Mouse (Mus musculus): Measurements from ENCODE around the gene Lipc.
A peak's percentile ranks its signal among the peaks of the same experiment; 100 is the strongest.

Gene Lipc

DNA sequence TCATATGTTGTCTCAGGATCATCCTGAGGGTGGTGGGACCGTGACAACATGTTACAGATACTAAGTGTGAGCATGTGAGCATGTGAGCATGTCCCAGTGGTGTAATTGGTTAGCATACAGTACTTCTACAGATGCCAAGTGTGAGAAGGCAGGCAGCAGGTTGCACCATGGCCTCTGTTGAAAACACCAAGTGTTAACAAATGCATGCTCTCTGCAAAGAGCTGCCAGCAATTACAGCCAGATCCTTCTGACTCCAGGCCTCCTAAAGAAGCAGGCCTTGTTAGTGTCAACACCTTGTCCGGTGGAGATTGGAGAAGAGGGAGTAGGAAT, 36.7 kb downstream of the Lipc start:
- DNase-seq (ENCODE audit: low spot score in 2 of 2): no peak

DNA sequence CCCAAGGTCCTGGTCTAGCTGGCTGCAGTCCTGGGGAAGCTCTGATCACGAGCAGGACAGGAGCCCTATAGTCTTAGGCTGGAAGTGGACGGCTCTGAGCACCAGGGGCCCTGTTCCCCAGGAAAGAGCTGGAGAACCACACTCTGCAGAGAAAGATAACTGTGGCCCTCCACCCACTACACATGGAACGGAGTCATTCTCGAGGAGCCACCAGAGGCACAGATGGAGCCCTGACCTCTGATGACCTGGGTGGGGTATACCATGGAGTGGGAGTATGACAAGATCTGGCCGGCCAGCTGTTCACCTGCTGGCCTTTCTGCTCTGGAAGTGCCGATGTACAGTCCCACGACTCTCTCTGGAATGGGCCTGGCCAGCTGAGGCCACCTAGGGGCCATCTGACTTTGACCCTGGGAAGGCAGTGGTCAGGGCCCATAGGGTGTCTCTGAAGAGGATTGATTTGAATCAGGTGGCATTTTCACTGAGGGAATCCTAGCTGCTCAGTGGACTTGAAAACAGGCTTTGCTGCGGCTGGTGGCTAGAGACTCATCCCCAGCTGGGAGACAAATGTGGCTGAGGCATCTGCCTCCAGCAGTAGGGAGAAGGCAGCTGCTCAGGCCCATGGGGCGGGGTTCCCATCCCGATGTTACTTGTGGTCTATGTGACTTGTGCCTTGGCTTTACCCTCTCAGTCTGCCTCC, 37.2 kb downstream of the Lipc start:
- no peak for DNase-seq (ENCODE audit: low spot score in 2 of 2)

DNA sequence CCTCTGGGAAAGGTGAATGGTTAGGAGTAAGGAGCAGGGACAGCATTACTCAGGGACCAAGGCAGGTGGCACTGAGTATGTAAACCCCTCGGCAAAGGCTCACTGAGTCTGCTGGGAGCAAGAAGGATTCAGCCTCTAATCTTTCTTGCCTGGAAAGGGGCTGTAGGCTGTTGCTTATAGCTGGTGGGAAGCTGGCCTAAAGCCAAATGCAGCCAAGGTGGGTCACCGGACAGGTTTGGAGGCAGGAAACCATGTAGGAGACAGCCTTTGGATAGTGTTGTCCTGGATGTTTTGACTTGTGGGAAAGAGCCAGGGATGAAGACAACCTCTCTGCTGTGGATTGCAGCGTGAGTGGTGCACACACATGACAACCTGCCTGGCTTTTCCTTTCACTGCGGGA, 40.9 kb downstream of the Lipc start:
- DNase-seq (ENCODE audit: low spot score in 2 of 2): no peak

DNA sequence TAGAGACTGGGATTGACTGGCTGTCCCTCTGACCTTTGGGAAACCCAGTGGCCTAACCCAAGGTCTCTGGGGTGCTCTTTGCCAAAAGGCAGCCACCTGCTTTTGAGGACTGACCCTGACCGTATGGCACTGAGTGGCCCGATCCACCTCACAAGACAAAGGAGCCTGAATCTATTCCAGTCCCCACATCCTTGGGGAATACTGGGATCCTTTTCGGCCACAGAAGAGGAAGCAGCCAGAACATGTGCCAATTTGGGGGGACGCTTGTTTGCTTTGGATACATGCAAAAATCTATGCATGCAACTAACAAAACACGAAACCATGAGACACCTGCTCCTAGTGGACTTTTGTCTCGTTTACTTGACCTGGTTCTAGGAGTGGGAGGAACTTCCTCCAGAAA, 41.7 kb downstream of the Lipc start:
- DNase-seq (ENCODE audit: low spot score in 2 of 2): no peak

DNA sequence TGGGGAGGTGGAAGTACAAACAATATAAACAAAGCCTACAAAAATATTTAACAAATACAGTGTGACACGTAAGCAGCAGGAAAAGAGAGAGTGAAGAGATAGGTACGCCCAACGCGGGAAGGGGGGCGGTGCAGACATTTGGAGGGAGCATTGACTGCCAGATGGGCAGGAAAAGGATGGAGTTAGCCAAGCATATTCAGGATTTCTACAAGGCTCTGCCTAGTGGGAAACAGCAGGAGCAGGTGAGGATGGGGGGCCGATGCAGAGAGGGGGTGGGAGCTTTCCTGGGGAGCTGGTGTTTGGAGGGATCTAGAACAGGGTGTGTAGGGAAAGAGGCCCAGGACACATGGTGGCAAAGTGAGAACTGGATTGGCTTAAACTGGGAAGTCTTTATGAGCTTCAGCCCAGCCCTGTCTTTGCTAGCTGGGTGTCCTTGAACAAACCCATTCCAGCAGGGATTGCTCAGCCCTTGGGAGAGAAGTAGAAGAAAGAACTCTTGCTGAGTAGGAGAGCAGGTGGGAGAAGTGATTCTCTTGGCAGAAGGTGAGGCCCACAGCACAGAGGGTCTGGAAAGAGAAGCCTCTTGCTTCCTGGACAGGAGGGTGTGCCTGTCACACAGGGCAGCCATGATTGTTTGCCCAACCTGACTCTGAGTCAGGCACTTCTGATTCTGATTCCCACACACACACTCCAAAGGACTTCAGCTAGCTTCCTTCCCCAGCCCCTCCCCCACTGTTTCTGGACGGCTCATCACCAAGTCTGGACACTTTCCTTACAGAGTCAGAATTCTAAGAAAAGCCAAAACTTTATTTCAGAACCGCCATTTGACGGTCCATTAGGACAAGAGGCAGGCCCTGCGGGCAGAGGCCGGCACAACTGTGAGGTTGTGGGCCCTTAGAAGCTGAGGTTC, 49.0 kb downstream of the Lipc start:
- DNase-seq (ENCODE audit: low spot score in 2 of 2): no peak

DNA sequence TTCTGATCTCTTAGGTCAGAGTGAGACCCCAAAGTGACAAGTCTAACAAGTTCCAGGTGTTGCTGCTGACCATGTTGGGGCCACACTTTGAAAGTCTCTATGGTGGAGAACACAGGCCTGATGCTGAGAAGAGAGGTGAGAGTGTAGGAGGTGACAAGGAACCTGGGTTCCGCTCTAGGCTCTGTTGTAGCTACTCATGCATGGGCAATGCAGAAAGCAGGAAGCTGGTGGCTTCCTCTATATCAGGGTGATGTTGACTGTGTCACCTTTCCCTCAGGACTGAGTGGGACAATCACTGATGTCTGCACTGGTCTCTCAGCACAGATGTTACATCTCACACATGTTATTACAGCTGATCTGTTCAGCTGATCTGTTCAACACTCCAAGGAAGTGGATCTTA, 57.8 kb downstream of the Lipc start:
- DNase-seq (ENCODE audit: low spot score in 2 of 2): no peak

DNA sequence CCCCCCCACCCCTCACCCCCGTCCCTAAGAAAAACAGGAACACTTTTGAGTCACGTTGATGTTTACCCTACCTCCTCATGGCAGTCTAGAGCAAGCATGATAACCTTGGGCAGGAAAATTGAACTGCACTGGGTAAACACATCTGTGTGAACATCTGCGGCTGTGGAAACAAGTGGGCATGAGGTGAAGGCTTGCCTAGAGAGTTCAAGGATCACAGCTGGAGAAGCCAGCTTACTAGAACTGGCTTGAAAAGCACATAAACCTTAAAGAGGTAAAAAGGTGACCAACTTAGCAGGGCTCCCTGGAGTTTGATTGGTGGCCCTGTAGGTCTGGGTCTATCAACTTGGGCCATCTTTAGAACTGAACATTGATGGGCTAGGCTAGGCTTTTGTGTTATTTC, 58.5 kb downstream of the Lipc start:
- no peak for DNase-seq (ENCODE audit: low spot score in 2 of 2)

DNA sequence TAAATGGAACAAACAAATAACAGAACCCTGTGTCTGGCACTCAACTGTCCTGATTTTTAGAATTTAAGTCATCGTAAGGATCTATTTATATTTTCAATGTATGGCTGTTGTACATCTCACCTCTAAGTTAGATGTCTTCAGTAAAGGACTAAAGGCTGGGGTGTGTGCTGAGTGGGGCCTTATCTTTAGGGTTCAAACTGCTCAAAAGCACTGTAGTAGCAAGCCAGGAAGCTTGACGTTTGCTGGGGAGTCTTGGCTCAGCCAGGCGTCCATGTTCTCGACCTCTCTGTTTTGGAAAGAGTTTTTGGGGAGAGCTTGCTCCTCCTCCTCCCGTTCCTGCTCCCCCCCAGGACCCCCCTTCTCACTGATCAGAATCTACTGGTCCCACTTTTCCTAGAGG, 59.4 kb downstream of the Lipc start:
- no peak for DNase-seq (ENCODE audit: low spot score in 2 of 2)

DNA sequence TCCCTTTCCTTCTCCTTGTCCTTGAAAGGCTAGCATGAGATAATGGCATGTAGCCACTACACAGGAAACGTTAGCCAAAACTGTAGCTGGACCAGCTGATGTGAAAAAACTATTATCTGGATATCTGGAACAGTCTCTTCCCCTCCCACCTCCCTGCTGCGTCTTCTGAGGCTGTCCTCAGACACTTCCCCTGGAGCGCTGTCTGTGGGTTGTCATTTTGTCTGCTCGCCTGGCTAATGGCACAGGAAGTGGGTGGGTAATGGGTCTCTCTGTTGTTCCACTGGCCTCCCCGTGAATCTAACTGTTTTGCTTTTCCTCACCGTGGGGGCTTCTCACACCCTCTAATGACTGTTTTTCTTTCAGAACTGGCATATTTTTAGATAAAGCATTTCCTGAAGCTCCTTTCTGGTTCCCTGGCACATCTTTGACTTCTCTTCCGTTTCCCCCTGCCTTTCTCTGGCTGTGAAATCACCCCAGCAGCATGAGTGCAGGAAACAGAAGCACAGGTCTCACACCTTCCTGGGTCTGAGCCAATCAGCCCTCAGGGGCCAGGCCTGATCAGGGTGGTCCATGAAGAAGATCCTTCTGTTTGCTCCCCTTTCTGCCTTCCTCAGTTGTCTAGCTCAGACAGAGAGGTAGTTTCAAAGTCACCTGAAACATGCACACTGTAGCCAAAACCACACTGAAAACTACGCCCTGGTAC, 60.4 kb downstream of the Lipc start:
- DNase-seq (ENCODE audit: low spot score in 2 of 2): peak in 1 of 2 experiments; percentile 24

DNA sequence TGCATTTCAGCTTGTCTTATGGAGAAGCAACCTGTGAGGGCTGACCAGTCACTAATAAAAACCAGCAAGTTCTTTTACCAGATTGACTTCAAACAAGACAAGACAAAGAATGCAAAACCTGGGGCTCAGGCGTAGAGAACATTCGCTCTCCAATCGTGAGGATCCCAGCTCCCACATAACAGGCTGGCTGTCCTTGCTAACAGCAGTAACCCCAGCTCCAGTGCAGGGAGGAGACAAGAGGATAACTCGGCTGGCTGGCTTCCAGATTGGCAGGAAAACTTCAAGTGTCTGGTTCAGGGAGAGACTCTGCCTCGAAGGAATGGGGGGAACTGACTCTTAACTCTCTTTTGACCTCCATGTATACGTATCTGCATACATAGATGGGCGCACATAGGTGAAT, 61.3 kb downstream of the Lipc start:
- no peak for DNase-seq (ENCODE audit: low spot score in 2 of 2)

DNA sequence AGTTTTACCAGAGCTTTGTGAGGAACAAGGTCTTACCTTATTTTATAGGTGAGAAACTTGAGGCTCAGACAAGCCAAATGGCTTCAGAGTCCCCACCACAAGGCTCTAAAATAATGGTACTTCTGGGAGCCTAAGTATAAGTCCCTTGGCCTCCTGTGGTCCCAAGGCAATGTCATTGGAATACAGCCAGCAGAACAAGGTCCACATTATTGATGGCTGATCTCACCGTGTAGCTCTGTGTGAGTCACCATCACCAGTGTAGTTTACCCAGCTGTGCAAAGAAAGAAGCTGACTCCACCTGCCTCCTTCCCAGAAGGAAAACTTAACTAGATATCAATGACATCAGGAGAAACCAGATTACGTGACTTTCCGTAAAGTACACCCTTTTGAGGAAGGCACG, 63.1 kb downstream of the Lipc start:
- DNase-seq (ENCODE audit: low spot score in 2 of 2): no peak

DNA sequence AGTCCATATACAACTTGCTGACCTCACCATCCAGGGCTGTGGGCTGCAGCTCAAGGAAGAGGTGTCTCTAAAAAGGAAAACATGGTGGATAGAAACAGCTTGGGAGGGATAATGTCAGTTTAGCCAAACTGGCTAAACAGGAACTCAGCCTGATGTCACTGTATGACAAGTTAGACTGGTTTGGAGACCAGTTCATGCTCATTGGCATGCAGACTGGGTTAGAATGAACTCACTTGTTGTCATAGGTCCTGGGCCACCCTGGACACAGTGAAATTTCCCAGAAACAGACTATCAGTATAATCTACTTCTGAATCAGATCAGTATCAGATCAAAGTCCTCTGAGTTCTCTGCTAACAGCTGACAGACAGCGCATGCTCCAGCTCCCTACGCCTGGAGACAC, 63.5 kb downstream of the Lipc start:
- DNase-seq (ENCODE audit: low spot score in 2 of 2): no peak

DNA sequence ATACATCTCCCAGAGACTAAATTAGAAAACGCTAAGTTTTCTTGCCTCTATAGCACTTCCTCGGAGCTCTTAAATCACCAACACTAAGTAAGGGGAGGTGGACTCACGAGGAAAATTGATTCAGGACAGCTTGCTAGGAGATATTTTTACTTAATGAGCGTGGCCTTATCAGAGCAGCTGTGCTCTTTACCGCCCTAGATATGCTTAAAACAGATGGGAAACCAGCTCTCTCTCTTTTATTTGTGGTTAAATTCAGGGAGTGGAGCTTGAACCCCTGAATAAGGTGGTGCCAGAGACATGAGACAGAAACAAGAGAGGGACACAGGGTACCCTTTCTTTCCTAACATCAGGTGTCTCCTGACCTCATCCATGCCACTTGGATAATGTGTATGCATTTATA, 70.0 kb downstream of the Lipc start:
- DNase-seq (ENCODE audit: low spot score in 2 of 2): no peak

DNA sequence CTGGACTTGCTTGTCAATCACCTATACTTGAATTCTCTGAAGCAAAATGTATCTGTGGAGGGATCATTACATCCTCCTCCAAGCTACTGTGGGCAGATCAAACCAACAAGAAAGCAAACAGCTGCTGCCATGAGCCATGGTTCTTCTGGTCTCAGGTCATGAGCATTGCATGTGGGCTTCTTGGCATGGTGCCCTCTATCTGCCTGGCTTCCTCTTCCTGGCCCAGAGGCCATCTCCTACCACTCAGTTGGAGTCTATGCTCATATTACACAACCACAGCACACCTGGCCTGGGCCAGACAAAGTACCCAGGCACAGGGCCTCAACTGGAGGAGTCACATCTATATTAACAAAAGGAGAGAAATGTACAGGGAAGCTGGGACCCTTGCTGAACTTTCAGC, 73.2 kb downstream of the Lipc start:
- no peak for DNase-seq (ENCODE audit: low spot score in 2 of 2)

DNA sequence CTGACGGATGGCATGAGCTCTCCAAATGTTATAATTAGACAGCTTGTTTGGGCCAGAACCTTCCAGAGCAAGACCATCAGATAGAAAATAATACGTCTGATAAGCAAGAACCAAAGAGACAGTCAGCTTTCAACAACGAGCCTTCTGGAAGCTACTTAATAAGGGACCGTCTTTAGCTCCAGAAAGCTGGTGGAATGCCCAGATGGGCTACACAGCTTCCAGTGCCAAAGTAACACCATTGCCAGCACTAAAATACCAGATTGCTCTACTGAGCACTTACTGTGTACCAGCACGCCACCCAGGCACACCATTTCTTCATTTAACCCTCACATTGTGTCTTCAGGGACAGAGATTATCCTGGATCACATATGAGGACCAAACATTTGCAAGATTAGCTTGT, 73.9 kb downstream of the Lipc start:
- no peak for DNase-seq (ENCODE audit: low spot score in 2 of 2)

DNA sequence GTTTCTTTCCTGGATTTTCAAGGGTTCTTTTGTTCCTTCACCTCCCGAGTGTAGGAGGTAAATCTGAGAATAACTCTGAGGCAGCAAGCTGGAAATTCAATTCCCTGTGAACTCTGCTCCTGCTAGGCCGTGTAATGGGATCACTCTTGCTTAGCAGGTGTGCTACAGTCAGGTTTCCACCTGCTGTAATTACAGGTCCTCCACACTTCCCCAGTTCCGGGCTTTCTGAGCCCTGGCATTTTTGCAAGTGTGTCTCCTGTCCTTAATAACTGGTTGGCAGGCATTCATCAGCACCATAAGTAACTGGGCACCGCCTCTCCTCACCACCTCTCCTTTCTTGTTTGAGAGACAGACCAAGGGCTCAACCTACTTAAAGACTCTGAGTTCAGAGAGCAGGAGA, 76.5 kb downstream of the Lipc start:
- DNase-seq (ENCODE audit: low spot score in 2 of 2): no peak

DNA sequence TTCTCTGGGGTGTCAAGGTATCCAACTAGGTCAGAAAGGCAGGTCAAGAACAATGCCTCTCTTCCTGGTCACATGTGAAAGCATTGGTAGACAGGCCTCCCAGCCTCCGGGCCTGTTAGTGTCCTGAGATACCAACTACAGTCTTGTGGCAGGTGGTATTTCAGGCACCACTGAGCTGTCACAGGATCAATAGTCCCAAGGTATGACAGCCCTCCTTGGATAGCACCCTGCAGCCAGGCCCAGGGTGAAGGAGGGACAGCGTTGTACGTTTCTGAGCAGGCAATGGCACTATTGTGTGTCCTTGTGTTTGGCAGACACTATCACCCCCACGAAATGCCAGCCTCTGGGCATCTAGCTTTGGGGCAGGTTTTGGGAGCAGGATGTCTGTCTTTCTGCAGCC, 77.0 kb downstream of the Lipc start:
- no peak for DNase-seq (ENCODE audit: low spot score in 2 of 2)

DNA sequence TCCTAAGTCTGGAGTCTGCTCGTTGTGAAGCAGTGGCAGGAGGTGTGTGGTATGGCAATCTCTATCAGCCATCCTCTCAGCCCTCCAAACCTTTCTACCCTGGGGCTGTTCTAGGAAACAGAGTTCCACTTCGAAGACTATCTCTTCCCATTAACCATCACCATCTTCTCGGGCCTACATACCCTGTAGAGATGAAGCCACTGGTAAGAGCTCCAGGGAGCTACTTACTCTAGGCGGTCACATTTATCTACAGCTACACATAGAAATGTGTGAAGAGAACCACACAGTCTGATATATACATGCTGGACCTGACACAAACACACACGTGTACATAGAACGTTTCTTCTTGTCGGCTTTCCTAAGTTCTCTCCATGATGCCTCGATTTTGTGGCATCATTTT, 79.4 kb downstream of the Lipc start:
- no peak for DNase-seq (ENCODE audit: low spot score in 2 of 2)

DNA sequence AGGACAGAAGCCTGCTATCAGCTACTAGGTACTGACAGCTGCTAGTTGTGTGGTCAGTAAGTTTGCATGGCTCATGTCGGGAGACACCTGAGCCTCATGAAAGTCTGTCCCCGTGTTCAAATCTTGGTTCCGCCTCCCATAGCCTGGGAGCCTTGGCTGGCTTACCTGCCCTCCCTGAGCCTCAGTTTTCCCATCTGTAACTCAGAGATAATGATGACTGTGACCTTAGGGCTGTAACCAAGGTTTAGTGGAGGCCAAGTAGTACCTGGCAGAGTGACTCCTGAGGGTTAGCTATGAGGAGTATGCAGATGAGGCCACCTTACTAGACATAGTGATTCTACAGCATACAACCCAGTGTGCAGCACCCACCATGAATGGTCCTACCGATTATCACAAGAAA, 81.7 kb downstream of the Lipc start:
- no peak for DNase-seq (ENCODE audit: low spot score in 2 of 2)

DNA sequence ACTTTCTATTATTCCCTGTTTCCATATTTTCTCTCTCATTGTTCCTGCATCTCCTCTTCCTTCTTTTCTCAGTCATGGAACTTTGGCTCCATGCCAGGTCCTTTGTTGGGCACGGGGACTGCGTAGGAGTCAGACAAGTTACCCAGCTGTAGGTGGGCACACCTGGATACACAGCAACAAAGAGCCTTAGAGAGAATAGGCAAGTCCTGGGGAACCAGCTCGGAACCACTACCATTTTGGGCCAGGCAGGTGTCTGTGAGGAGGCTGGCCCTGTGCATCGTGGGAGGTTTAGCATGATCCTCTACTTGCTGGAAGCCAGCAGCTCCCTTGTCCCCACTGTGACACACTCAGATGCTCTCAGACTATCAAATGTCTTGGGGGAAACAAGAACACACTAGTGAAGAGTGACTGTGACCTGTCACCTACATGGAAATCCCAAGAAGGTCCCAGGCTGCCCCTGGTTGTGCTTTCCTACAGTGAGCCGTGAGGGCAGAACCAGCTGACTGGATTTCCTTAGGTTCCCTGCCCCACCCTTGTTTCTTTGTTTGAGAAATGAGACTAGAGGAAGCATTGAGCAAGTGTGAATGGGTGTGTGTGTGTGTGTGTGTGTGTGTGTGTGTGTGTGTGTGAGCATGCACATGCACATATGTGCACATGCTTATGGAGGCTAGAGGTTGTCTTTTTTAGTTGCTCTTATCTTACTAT, 82.7 kb downstream of the Lipc start:
- no peak for DNase-seq (ENCODE audit: low spot score in 2 of 2)

DNA sequence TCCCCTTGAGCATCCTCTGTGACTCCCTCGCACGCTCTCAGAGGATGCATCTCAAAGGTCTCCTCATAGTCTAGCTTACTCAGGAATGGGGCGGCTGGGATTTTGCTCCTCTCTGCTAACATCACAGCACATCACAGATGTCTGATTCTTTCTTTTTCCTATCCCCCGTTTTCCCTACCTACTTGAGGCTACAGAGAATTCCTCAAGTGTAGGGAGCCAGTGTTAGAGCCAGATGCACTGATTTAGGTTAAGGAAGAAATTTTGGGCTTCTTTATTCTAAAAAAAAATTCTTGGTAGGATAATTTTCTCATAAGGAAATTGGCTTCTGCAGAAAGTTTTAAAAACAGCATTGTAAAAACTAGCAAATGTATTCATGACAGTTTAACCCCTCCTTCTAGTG, 84.6 kb downstream of the Lipc start:
- peak in 1 of 2 experiments; percentile 24 for DNase-seq (ENCODE audit: low spot score in 2 of 2)

DNA sequence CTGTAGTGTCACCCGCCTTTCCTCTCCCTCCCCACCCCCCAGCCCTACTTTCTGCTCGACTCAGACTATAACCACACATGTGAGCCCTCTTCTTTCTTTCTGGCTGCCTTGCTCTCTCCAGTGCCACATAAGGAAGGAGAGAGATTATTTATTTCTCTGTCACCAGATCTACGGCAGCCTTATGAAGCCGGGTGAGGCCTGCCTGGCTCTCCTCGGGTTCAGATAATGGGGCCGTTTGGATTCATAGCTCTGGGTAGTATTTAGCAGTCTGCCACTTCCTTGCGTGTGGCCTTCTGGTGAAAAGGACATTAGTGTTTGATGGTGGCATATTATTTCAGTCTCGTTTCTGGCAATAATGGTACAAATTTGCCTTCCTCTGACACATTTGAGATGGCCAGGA, 88.0 kb downstream of the Lipc start:
- no peak for DNase-seq (ENCODE audit: low spot score in 2 of 2)
